Mouse (Mus musculus): ENCODE data around the gene Nle1. TPM values are rescaled to one million over a fixed set of nuclear protein-coding genes. Genes with fewer than 3 reads are reported as not detected.

The Nle1 gene
- 40.3 and 40.4 TPM in 2 replicates for polyA plus RNA-seq (2016; fragmentation: Nextera tagmentation; extraction: Ambion mirVana)

GRCm38 (mm10) chr11:82907651-82908607, at the start of gene Nle1:
Gene Nle1 (minus strand): TSS chr11:82908411.
- WGBS: 2% methylated on average over 73 of the region's 73 CpGs
- DNase-seq (ENCODE audit: low spot score): peak; percentile 93
- peaks cover 15% of the 10 kb centered on the region for H3K4me1 ChIP-seq
- no peaks in the 10 kb centered on the region for H3K9me3 ChIP-seq (replicated peaks)
- H3K27ac ChIP-seq (replicated peaks): peak within 1 kb of the TSS; percentile 89
- peaks cover 39% of the 10 kb centered on the region for H3K36me3 ChIP-seq
- H3K4me3 ChIP-seq: peak within 1 kb of the TSS; percentile 95
- peaks cover 20% of the 10 kb centered on the region for H3K27me3 ChIP-seq (ENCODE audit: low read depth, poor library complexity, severe bottlenecking)

GRCm38 (mm10) chr11:82956925-82957324, 48.7 kb upstream of the Nle1 start:
- Histone ChIP-seq H3K36me3 (no peaks in the 10 kb centered on the region), H3K4me3 (no peak overlapping the region), H3K9me3 (replicated peaks) (no peaks in the 10 kb centered on the region), H3K27ac (replicated peaks) (no peak overlapping the region), H3K27me3 (ENCODE audit: low read depth, poor library complexity, severe bottlenecking) (peaks cover 21% of the 10 kb centered on the region), H3K4me1 (peaks cover 4% of the 10 kb centered on the region; the same call in 1 of the 2 replicates)
- WGBS: 88% methylated on average over 10 of the region's 10 CpGs
- DNase-seq (ENCODE audit: low spot score): no peak

GRCm38 (mm10) chr11:82954631-82955030, 46.4 kb upstream of the Nle1 start:
- no peak for DNase-seq (ENCODE audit: low spot score)
- peaks cover 44% of the 10 kb centered on the region for H3K27me3 ChIP-seq (ENCODE audit: low read depth, poor library complexity, severe bottlenecking)
- no peaks in the 10 kb centered on the region for H3K9me3 ChIP-seq (replicated peaks)
- H3K27ac ChIP-seq (replicated peaks): no peak overlapping the region
- no peaks in the 10 kb centered on the region for H3K36me3 ChIP-seq
- WGBS: 84% methylated on average over 6 of the region's 6 CpGs
- H3K4me1 ChIP-seq: peaks cover 11% of the 10 kb centered on the region
- H3K4me3 ChIP-seq: no peak overlapping the region

- Histone ChIP-seq H3K4me1 (peaks cover 11% of the 10 kb centered on the region), H3K27ac (replicated peaks) (no peak overlapping the region), H3K4me3 (no peak overlapping the region), H3K9me3 (replicated peaks) (no peaks in the 10 kb centered on the region), H3K27me3 (ENCODE audit: low read depth, poor library complexity, severe bottlenecking) (peaks cover 56% of the 10 kb centered on the region), H3K36me3 (no peaks in the 10 kb centered on the region)
- DNase-seq (ENCODE audit: low spot score): no peak
- 73% methylated on average over 9 of the region's 9 CpGs for WGBS
Measured at GRCm38 (mm10) chr11:82952612-82953542, 44.7 kb upstream of the Nle1 start.

GRCm38 (mm10) chr11:82951865-82952611, 43.8 kb upstream of the Nle1 start:
- DNase-seq (ENCODE audit: low spot score): peak; percentile 27
- 7% methylated on average over 28 of the region's 28 CpGs for WGBS
- Histone ChIP-seq H3K27ac (replicated peaks) (no peak overlapping the region), H3K9me3 (replicated peaks) (no peaks in the 10 kb centered on the region), H3K27me3 (ENCODE audit: low read depth, poor library complexity, severe bottlenecking) (peaks cover 56% of the 10 kb centered on the region), H3K4me1 (peaks cover 11% of the 10 kb centered on the region), H3K36me3 (no peaks in the 10 kb centered on the region), H3K4me3 (peak overlapping the region; percentile 35)

- no peak for DNase-seq (ENCODE audit: low spot score)
- 11% methylated on average over 10 of the region's 10 CpGs for WGBS
- peak within 1 kb of the TSS; percentile 35 for H3K4me3 ChIP-seq
Measured at GRCm38 (mm10) chr11:82950736-82951481, 42.7 kb upstream of the Nle1 start, which contains the start of gene Slfn5. Gene Slfn5 (plus strand): TSS chr11:82951349.

GRCm38 (mm10) chr11:82949036-82949435, 40.8 kb upstream of the Nle1 start:
- no peak overlapping the region for H3K4me3 ChIP-seq
- H3K27me3 ChIP-seq (ENCODE audit: low read depth, poor library complexity, severe bottlenecking): peaks cover 56% of the 10 kb centered on the region
- peaks cover 11% of the 10 kb centered on the region for H3K4me1 ChIP-seq
- no peak overlapping the region for H3K27ac ChIP-seq (replicated peaks)
- no peaks in the 10 kb centered on the region for H3K9me3 ChIP-seq (replicated peaks)
- WGBS: 85% methylated on average over 9 of the region's 9 CpGs
- DNase-seq (ENCODE audit: low spot score): no peak
- H3K36me3 ChIP-seq: no peaks in the 10 kb centered on the region

More at GRCm38 (mm10) chr11:82950736-82951481, 42.7 kb upstream of the Nle1 start, which contains the start of gene Slfn5:
- H3K27ac ChIP-seq (replicated peaks): no peak within 1 kb of the TSS
- peaks cover 11% of the 10 kb centered on the region for H3K4me1 ChIP-seq
- no peaks in the 10 kb centered on the region for H3K36me3 ChIP-seq
- peaks cover 56% of the 10 kb centered on the region for H3K27me3 ChIP-seq (ENCODE audit: low read depth, poor library complexity, severe bottlenecking)
- H3K9me3 ChIP-seq (replicated peaks): no peaks in the 10 kb centered on the region

GRCm38 (mm10) chr11:82947457-82947856, 39.2 kb upstream of the Nle1 start:
- Histone ChIP-seq H3K4me1 (peaks cover 11% of the 10 kb centered on the region), H3K27ac (replicated peaks) (no peak overlapping the region), H3K9me3 (replicated peaks) (no peaks in the 10 kb centered on the region), H3K27me3 (ENCODE audit: low read depth, poor library complexity, severe bottlenecking) (peaks cover 40% of the 10 kb centered on the region), H3K36me3 (no peaks in the 10 kb centered on the region), H3K4me3 (no peak overlapping the region)
- 46% methylated on average over 4 of the region's 4 CpGs for WGBS
- DNase-seq (ENCODE audit: low spot score): no peak

- peaks cover 22% of the 10 kb centered on the region for H3K27me3 ChIP-seq (ENCODE audit: low read depth, poor library complexity, severe bottlenecking)
- 73% methylated on average over 2 of the region's 2 CpGs for WGBS
- H3K9me3 ChIP-seq (replicated peaks): no peaks in the 10 kb centered on the region
- no peaks in the 10 kb centered on the region for H3K4me1 ChIP-seq
- no peak overlapping the region for H3K27ac ChIP-seq (replicated peaks)
- H3K36me3 ChIP-seq: no peaks in the 10 kb centered on the region
- H3K4me3 ChIP-seq: no peak overlapping the region
- no peak for DNase-seq (ENCODE audit: low spot score)
Measured at GRCm38 (mm10) chr11:82945636-82946035, 37.4 kb upstream of the Nle1 start.

GRCm38 (mm10) chr11:82943336-82943735, 35.1 kb upstream of the Nle1 start:
- Histone ChIP-seq H3K36me3 (no peaks in the 10 kb centered on the region), H3K4me1 (no peaks in the 10 kb centered on the region), H3K27ac (replicated peaks) (no peak overlapping the region), H3K4me3 (no peak overlapping the region), H3K27me3 (ENCODE audit: low read depth, poor library complexity, severe bottlenecking) (peaks cover under 1% of the 10 kb centered on the region; the same call in 1 of the 2 replicates), H3K9me3 (replicated peaks) (no peaks in the 10 kb centered on the region)
- WGBS: 76% methylated on average over 6 of the region's 6 CpGs
- DNase-seq (ENCODE audit: low spot score): no peak

- Histone ChIP-seq H3K9me3 (replicated peaks) (no peaks in the 10 kb centered on the region), H3K36me3 (no peaks in the 10 kb centered on the region), H3K4me3 (peak overlapping the region; percentile 61), H3K4me1 (peaks cover 21% of the 10 kb centered on the region), H3K27me3 (ENCODE audit: low read depth, poor library complexity, severe bottlenecking) (peaks cover 94% of the 10 kb centered on the region), H3K27ac (replicated peaks) (no peak overlapping the region)
- 2% methylated on average over 29 of the region's 29 CpGs for WGBS
- no peak for DNase-seq (ENCODE audit: low spot score)
Measured at GRCm38 (mm10) chr11:82933186-82933585, 25.0 kb upstream of the Nle1 start.

All from midbrain, embryonic 10.5 days (tissue).